Mouse (Mus musculus) thymus, adult 2 months (tissue): Measurements from ENCODE around the gene Ephb1. TPM values are rescaled to one million over a fixed set of nuclear protein-coding genes. Genes with fewer than 3 reads are reported as not detected.

Experiments used
- DNase-seq: peaks from one replicate; pipeline ENCODE4 v3.0.0; 2021
- H3K27ac ChIP-seq: fragments of 200-500 bp; 2 replicates; pipeline ENCODE4 v1.5.1; 2012; ENCODE audit warnings: low read length, control low read depth; ENCODE audit not compliant: control insufficient read depth, insufficient read depth
- H3K27me3 ChIP-seq: fragments of 200-500 bp; 2 replicates; pipeline ENCODE4 v1.6.1; 2012; ENCODE audit warnings: mild to moderate bottlenecking, low read length, moderate library complexity, mixed read lengths; ENCODE audit not compliant: control insufficient read depth, insufficient read depth
- H3K36me3 ChIP-seq: fragments of 200-500 bp; 2 replicates; pipeline ENCODE4 v1.6.1; 2012; ENCODE audit warnings: mild to moderate bottlenecking, low read length, moderate library complexity; ENCODE audit not compliant: control insufficient read depth, insufficient read depth
- H3K4me1 ChIP-seq: fragments of 200-500 bp; replicated peaks from 2 replicates; pipeline ENCODE4 v1.6.1; 2012; ENCODE audit warnings: low read length; ENCODE audit not compliant: control insufficient read depth, insufficient read depth
- H3K4me3 ChIP-seq: fragments of 200-500 bp; 2 replicates; pipeline ENCODE4 v1.5.1; 2012; ENCODE audit warnings: mild to moderate bottlenecking, low read length, control low read depth, moderate library complexity; ENCODE audit not compliant: control insufficient read depth, insufficient read depth
- CTCF ChIP-seq: fragments of 200-500 bp; IDR thresholded peaks from 2 replicates; pipeline ENCODE4 v1.5.1; 2012; ENCODE audit warnings: mild to moderate bottlenecking, control low read depth, low read length, moderate library complexity, borderline replicate concordance; ENCODE audit not compliant: control insufficient read depth, poor library complexity, insufficient read depth; ENCODE audit errors: extremely low read depth
- POLR2A ChIP-seq: fragments of 200-500 bp; IDR thresholded peaks from 2 replicates; pipeline ENCODE4 v1.6.1; 2012; ENCODE audit warnings: mild to moderate bottlenecking, low read length, control low read depth, moderate library complexity; ENCODE audit not compliant: control insufficient read depth, poor library complexity, insufficient read depth; ENCODE audit errors: extremely low read depth
- WGBS: fragments of 180-500 bp; shearing (Covaris S2); methylation state at CpG from one replicate; pipeline ENCODE4 v1.1.7; 2018; 5-methylcytosine and 5-hydroxymethylcytosine counted together
- polyA plus RNA-seq: library from polyadenylated mRNA; depleted of rRNA; stranded (reverse); fragments of >200 nt; gene quantifications from 2 replicates; pipeline ENCODE4 v1.2.3, GENCODE M21; 2012

Ephb1 gene
- polyA plus RNA-seq, 1 experiment: 0.43 TPM

DNA sequence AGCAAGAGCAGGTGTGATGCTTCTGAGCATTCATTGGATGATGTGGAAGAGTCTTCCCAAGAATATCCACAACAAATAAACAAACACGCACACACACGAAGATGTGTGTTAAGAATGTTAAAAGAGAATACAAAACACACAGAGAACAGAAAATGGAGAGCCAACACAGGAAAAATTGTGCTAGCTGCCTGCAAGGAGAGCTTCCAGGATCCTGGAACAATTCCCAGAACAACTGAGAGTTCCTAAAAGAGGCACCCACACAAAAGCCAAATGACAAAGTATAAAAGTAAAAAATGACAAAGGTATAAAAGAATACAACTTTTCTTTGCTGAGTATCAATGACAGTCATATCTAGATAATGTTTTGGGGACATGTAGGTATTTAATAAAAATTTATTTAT, 11.0 kb upstream of the Ephb1 start:
- Histone ChIP-seq H3K4me3 (no peak overlapping the region), H3K27me3 (no peaks in the 10 kb centered on the region), H3K36me3 (no peaks in the 10 kb centered on the region), H3K27ac (no peak overlapping the region), H3K4me1 (no peaks in the 10 kb centered on the region)
- TF ChIP-seq POLR2A: no peak
- WGBS: 95% methylated on average over 2 of the region's 2 CpGs
- no peak for DNase-seq

DNA sequence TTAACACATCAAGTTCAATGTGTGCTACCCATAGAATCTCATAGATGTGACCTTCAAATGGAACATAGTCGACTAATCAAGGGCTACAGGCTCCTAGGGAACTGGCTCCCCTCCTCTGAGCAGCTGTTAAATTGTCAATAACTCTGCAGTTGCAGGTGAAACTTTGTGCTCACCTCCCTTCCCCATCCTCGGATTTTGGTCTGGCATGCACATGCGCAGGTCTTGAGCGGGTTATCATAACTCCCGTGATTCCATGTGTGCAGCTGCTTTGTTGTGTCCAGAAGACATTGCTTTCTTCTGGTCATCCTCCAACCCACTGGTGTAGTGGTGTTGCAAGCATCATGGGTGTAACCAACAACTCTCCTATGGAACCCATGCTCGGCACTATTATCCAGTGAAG, 4.8 kb upstream of the Ephb1 start:
- TF ChIP-seq CTCF (no peak), POLR2A (no peak)
- H3K36me3 ChIP-seq: no peaks in the 10 kb centered on the region
- H3K4me1 ChIP-seq: no peaks in the 10 kb centered on the region
- WGBS: 92% methylated on average over 6 of the region's 6 CpGs
- no peak for DNase-seq
- no peak overlapping the region for H3K27ac ChIP-seq
- H3K27me3 ChIP-seq: no peaks in the 10 kb centered on the region
- H3K4me3 ChIP-seq: no peak overlapping the region

DNA sequence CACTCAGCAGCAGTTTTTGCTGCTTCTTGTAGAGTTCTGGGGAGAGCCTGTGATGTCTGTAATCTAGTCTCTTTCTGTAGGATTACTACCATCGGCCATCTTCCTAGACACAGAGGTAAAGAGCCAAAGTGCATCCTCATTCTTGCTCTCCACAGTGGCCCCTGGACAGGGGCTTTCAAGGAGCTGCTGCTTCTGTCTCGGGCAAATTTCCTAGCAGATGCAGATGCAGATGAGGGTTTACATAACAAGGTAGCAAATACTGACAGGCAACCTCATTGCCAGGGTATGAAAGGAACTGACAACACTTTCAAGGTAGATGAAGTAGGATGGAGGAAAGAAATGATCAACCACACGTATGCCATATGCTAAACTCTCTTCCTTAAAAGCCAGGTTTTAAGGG, 4.2 kb upstream of the Ephb1 start:
- Histone ChIP-seq H3K27ac (no peak overlapping the region), H3K4me3 (no peak overlapping the region), H3K36me3 (no peaks in the 10 kb centered on the region), H3K27me3 (no peaks in the 10 kb centered on the region), H3K4me1 (no peaks in the 10 kb centered on the region)
- WGBS: 77% methylated on average over 3 of the region's 3 CpGs
- TF ChIP-seq CTCF: no peak
- TF ChIP-seq POLR2A: no peak
- DNase-seq: no peak

DNA sequence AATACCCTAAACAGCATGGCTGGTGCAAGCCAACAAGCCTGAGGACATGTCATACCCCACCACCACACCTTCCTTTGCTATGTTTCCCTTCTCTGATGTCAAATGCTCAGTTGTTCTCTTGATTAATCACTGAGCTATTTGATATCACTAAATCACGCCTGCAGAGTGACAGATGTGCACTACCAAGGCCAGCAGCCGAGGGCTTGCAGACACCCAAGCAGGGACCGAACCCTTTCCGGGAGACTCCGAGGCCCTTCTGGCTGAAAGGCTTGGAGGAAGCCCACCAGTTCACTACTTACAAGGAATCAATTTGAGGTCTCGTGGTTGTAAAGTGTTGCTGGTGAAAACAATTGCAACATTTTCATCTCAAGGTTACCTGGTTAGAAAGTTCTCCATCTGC, 3.5 kb upstream of the Ephb1 start:
- 80% methylated on average over 6 of the region's 6 CpGs for WGBS
- no peaks in the 10 kb centered on the region for H3K27me3 ChIP-seq
- H3K27ac ChIP-seq: no peak overlapping the region
- H3K4me1 ChIP-seq: no peaks in the 10 kb centered on the region
- TF ChIP-seq POLR2A (no peak), CTCF (no peak)
- H3K4me3 ChIP-seq: no peak overlapping the region
- DNase-seq: no peak
- H3K36me3 ChIP-seq: no peaks in the 10 kb centered on the region

DNA sequence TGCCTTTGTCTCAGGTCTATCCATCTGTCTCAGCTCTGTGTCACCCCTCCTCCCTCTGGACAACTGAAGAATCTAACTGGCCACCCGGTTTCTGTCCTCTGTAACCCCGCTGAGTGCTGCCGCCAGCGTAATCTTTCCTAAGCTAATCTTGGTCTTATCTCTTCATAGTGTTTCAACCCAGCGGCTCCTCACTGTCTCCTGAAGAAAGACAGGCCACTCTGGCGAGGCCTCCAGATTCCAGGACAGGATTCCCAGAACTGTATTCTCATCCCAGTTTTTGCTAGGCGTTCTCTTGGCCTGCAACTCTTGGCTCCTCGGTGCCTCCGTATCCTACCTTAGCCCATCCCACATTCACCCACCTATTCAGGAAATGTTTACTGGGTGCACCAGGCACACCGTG, 2.0 kb upstream of the Ephb1 start:
- Histone ChIP-seq H3K4me3 (no peak overlapping the region), H3K36me3 (no peaks in the 10 kb centered on the region), H3K27ac (no peak overlapping the region), H3K4me1 (no peaks in the 10 kb centered on the region), H3K27me3 (no peaks in the 10 kb centered on the region)
- 84% methylated on average over 10 of the region's 10 CpGs for WGBS
- no peak for TF ChIP-seq POLR2A
- TF ChIP-seq CTCF: no peak
- no peak for DNase-seq

DNA sequence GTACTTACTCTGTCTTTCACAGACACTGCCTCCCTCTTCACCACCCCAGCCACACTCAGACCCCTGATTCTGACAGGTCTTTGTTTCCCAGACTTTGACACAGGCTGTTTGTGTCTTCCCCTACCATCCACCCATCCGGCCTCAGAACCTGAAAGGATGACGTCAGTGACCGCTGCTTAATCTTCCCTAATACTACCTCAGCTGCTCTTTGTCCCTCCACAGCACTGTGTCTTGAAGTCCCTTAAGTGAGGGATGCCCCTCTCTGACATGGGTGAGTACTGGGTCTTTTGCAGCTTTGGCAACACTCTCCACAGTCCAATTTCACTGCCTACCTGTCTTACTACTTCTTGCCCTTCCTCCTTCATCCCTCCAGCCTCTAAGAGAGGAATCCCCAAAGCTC, 1.2 kb upstream of the Ephb1 start:
- H3K4me1 ChIP-seq: no peaks in the 10 kb centered on the region
- H3K27ac ChIP-seq: no peak overlapping the region
- H3K36me3 ChIP-seq: no peaks in the 10 kb centered on the region
- H3K4me3 ChIP-seq: no peak overlapping the region
- no peaks in the 10 kb centered on the region for H3K27me3 ChIP-seq
- 76% methylated on average over 3 of the region's 3 CpGs for WGBS
- TF ChIP-seq CTCF (no peak), POLR2A (no peak)
- no peak for DNase-seq

DNA sequence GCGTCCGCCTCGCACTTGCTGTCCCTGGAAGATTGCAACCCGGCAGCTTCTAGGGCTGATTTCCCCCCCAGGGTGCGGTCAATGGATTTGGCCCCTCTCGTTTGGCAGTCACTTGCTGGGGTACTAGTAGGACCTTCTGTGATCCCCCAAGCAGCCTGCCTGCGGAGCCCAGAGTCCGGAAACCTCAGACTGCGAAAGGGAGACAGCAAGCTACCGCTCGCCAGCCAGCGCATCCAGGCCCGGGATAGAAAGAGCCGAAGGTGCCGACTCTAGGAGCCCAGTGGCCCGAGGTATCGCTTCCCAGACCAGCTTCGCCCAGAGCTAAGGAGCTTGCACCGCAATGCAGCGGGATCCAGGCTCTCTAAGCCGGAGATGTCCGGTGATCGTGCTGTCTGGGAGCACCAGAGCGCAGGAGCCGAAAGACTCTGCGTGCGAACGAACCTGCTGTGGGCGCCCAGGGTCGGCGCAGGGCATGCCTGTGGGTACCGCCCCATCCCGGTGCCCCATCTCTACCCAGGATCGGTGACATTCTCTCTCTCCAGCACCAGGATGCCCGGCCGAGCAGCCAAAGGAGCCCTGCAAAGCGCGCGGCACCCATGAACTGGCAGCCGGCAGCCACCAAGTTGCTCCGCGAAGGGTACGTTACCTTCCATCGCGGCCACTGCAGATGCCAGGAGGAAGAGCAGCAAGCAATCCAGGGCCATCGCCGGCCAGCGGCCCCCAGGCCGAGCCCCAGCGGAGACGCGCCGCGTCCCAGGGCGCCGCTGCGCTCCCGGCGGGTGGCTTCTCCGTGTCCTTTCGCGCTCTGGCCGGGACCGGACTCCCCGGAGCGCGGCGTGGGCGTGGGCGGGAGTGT, 629 bp downstream of the Ephb1 start:
- no peak for DNase-seq
- no peak for TF ChIP-seq CTCF
- no peak for TF ChIP-seq POLR2A
- H3K27me3 ChIP-seq: no peaks in the 10 kb centered on the region
- WGBS: 7% methylated on average over 68 of the region's 70 CpGs
- no peaks in the 10 kb centered on the region for H3K4me1 ChIP-seq
- no peaks in the 10 kb centered on the region for H3K36me3 ChIP-seq
- H3K4me3 ChIP-seq: no peak overlapping the region
- H3K27ac ChIP-seq: no peak overlapping the region
